Mouse (Mus musculus) CH12.LX (cell line): ENCODE measurements around the gene Smim20. TPM values are rescaled to one million over a fixed set of nuclear protein-coding genes. Genes with fewer than 3 reads are reported as not detected.

Experiments used
- DNase-seq: peaks from one replicate; pipeline ENCODE4 v3.0.0-alpha.2; 2013; ENCODE audit errors: extremely low read depth
- H3K27ac ChIP-seq: 2 replicates; pipeline ENCODE4 v1.5.1; 2012; ENCODE audit warnings: low read depth, mild to moderate bottlenecking, control low read depth, moderate library complexity; ENCODE audit not compliant: insufficient read depth
- H3K27me3 ChIP-seq: replicated peaks from 2 replicates; pipeline ENCODE3; 2012; ENCODE audit warnings: inconsistent platforms
- H3K36me3 ChIP-seq, 2 experiments: replicated peaks in 1 of 2; 2 replicates each; pipeline versions ENCODE3 to v1.6.1; 2012; ENCODE audit warnings: inconsistent platforms in 1 of 2, low read length in 1 of 2, mild to moderate bottlenecking in 1 of 2, mixed read lengths in 1 of 2, moderate library complexity in 1 of 2; ENCODE audit not compliant: control insufficient read depth in 1 of 2, insufficient read depth in 1 of 2
- H3K4me1 ChIP-seq, 2 experiments: 2 replicates each; pipeline ENCODE4 v1.6.1; 2012; ENCODE audit warnings: inconsistent platforms in 1 of 2, moderate library complexity in 1 of 2; ENCODE audit not compliant: insufficient read depth in 2 of 2, control insufficient read depth in 1 of 2
- H3K4me2 ChIP-seq: 2 replicates; pipeline ENCODE4 v1.6.1; 2012; ENCODE audit warnings: low read depth, mild to moderate bottlenecking, control low read depth; ENCODE audit not compliant: poor library complexity, insufficient read depth, severe bottlenecking
- H3K4me3 ChIP-seq, 3 experiments: fragments of 150-350 bp in 1 of 3; sonication (generic) in 1 of 3; replicated peaks in 1 of 3; 2 replicates each; pipeline versions ENCODE3 to v1.5.1; 2011 to 2012; ENCODE audit warnings: low read depth in 2 of 3, low read length in 2 of 3, mild to moderate bottlenecking in 2 of 3, moderate library complexity in 2 of 3, control low read depth in 1 of 3, improper control_type of control experiment in 1 of 3, inconsistent platforms in 1 of 3, mixed read lengths in 1 of 3; ENCODE audit not compliant: poor library complexity in 1 of 3
- H3K79me2 ChIP-seq: replicated peaks from 2 replicates; pipeline ENCODE4 v1.6.1; 2012; ENCODE audit warnings: mild to moderate bottlenecking, moderate library complexity; ENCODE audit not compliant: control insufficient read depth, poor library complexity, insufficient read depth, severe bottlenecking; ENCODE audit errors: extremely low read depth
- H3K9ac ChIP-seq: 2 replicates; pipeline ENCODE4 v1.6.1; 2012; ENCODE audit warnings: low read depth, mild to moderate bottlenecking, control low read depth, moderate library complexity; ENCODE audit not compliant: insufficient read depth
- H3K9me3 ChIP-seq: replicated peaks from 2 replicates; pipeline ENCODE3; 2012; ENCODE audit warnings: low read length, inconsistent platforms, mixed read lengths
- CHD2 ChIP-seq: IDR thresholded peaks from 2 replicates; pipeline ENCODE4 v1.6.1; 2011; ENCODE audit warnings: low read length, improper control_type of control experiment
- CTCF ChIP-seq, 2 experiments: IDR thresholded peaks in 1 of 2; conservative IDR thresholded peaks in 1 of 2; 2 replicates each; pipeline ENCODE4 v1.5.1; 2011 to 2012; ENCODE audit warnings: low read depth in 2 of 2, low read length in 2 of 2, improper control_type of control experiment in 1 of 2, inconsistent platforms in 1 of 2, mild to moderate bottlenecking in 1 of 2, moderate library complexity in 1 of 2
- E2F4 ChIP-seq: IDR thresholded peaks from 2 replicates; pipeline ENCODE4 v1.6.1; 2011; ENCODE audit warnings: low read depth, low read length, improper control_type of control experiment; ENCODE audit not compliant: insufficient replicate concordance
- EP300 ChIP-seq: IDR thresholded peaks from 2 replicates; pipeline ENCODE4 v1.6.1; 2011; ENCODE audit warnings: low read length, improper control_type of control experiment
- JUND ChIP-seq: conservative IDR thresholded peaks from 2 replicates; pipeline ENCODE4 v1.6.1; 2011; ENCODE audit warnings: low read depth, low read length, improper control_type of control experiment
- KAT2A ChIP-seq: IDR thresholded peaks from 2 replicates; pipeline ENCODE4 v1.6.1; 2012; ENCODE audit warnings: low read length, improper control_type of control experiment, inconsistent platforms; ENCODE audit not compliant: insufficient replicate concordance
- MAX ChIP-seq: IDR thresholded peaks from 2 replicates; pipeline ENCODE4 v1.6.1; 2011; ENCODE audit warnings: low read length, improper control_type of control experiment
- MAZ ChIP-seq: IDR thresholded peaks from 2 replicates; pipeline ENCODE4 v1.6.1; 2012; ENCODE audit warnings: low read depth, mild to moderate bottlenecking, inconsistent platforms, low read length, improper control_type of control experiment, moderate library complexity
- MEF2A ChIP-seq: IDR thresholded peaks from 2 replicates; pipeline ENCODE4 v1.6.1; 2014; ENCODE audit warnings: low read depth, mild to moderate bottlenecking, inconsistent platforms, low read length, improper control_type of control experiment, borderline replicate concordance
- MYC ChIP-seq: IDR thresholded peaks from 2 replicates; pipeline ENCODE4 v1.6.1; 2011; ENCODE audit warnings: low read depth, mild to moderate bottlenecking, improper control_type of control experiment, low read length
- NELFE ChIP-seq: IDR thresholded peaks from 2 replicates; pipeline ENCODE4 v1.6.1; 2011; ENCODE audit warnings: low read depth, low read length, improper control_type of control experiment
- NRF1 ChIP-seq: IDR thresholded peaks from 2 replicates; pipeline ENCODE4 v1.6.1; 2014; ENCODE audit warnings: low read depth, mild to moderate bottlenecking, inconsistent platforms, low read length, improper control_type of control experiment, moderate library complexity
- PAX5 ChIP-seq: IDR thresholded peaks from 2 replicates; pipeline ENCODE4 v1.6.1; 2012; ENCODE audit warnings: low read length, inconsistent platforms, mixed read lengths
- POLR2A ChIP-seq: IDR thresholded peaks from 2 replicates; pipeline ENCODE4 v1.6.1; 2011; ENCODE audit warnings: low read depth, mild to moderate bottlenecking, improper control_type of control experiment, low read length
- POLR2AphosphoS2 ChIP-seq: IDR thresholded peaks from 2 replicates; pipeline ENCODE4 v1.6.1; 2011; ENCODE audit warnings: low read depth, low read length, improper control_type of control experiment
- RAD21 ChIP-seq: IDR thresholded peaks from 2 replicates; pipeline ENCODE4 v1.6.1; 2011; ENCODE audit warnings: low read depth, mild to moderate bottlenecking, low read length, improper control_type of control experiment, moderate library complexity
- RCOR1 ChIP-seq: conservative IDR thresholded peaks from 2 replicates; pipeline ENCODE4 v1.6.1; 2012; ENCODE audit warnings: low read depth, mild to moderate bottlenecking, inconsistent platforms, low read length, improper control_type of control experiment
- SIN3A ChIP-seq: IDR thresholded peaks from 2 replicates; pipeline ENCODE4 v1.6.1; 2012; ENCODE audit warnings: low read length, improper control_type of control experiment, inconsistent platforms
- TBP ChIP-seq: conservative IDR thresholded peaks from 2 replicates; pipeline ENCODE4 v1.6.1; 2011; ENCODE audit warnings: low read depth, low read length, improper control_type of control experiment
- UBTF ChIP-seq: IDR thresholded peaks from 2 replicates; pipeline ENCODE4 v1.6.1; 2012; ENCODE audit warnings: low read depth, mild to moderate bottlenecking, inconsistent platforms, low read length, improper control_type of control experiment, moderate library complexity
- USF1 ChIP-seq: IDR thresholded peaks from 2 replicates; pipeline ENCODE4 v1.6.1; 2014; ENCODE audit warnings: low read depth, mild to moderate bottlenecking, inconsistent platforms, low read length, improper control_type of control experiment
- USF2 ChIP-seq: conservative IDR thresholded peaks from 2 replicates; pipeline ENCODE4 v1.6.1; 2011; ENCODE audit warnings: low read depth, low read length, improper control_type of control experiment
- ZMIZ1 ChIP-seq: IDR thresholded peaks from 2 replicates; pipeline ENCODE4 v1.6.1; 2012; ENCODE audit warnings: low read depth, mild to moderate bottlenecking, inconsistent platforms, low read length, improper control_type of control experiment
- dilution Hi-C: fragments of 300-500 bp; cut with MboI; formaldehyde crosslinking; loops from 2 replicates; pipeline ENCODE4 v1.14.3; 2020; ENCODE audit warnings: low sequenced_read_pairs; ENCODE audit not compliant: extremely low pct_unique_long_range_greater_than_20kb, extremely low pct_ligation_motif_present
- in situ Hi-C: fragments of 300-500 bp; cut with MboI; formaldehyde crosslinking; loops from 3 replicates; pipeline ENCODE4 v1.14.3; 2019; ENCODE audit warnings: low sequenced_read_pairs, low pct_ligation_motif_present, low pct_unique_long_range_greater_than_20kb, mixed read lengths
- polyA plus RNA-seq: library from polyadenylated mRNA; unstranded; fragments of >175 nt; gene quantifications from 2 replicates; pipeline ENCODE4 v1.2.1, GENCODE M21; 2012; ENCODE audit warnings: low read depth; ENCODE audit not compliant: insufficient read length
- total RNA-seq, 2 experiments: library from RNA; depleted of rRNA; stranded (reverse); fragments of 300-350 nt in 1 of 2; fragments of >200 nt in 1 of 2; gene quantifications; 2 replicates each; pipeline ENCODE4 v1.2.3; 2012 to 2014

Smim20 gene
- total and polyA plus RNA-seq, 3 experiments, result 52.1 to 93.5 (median 54.3) TPM

DNA sequence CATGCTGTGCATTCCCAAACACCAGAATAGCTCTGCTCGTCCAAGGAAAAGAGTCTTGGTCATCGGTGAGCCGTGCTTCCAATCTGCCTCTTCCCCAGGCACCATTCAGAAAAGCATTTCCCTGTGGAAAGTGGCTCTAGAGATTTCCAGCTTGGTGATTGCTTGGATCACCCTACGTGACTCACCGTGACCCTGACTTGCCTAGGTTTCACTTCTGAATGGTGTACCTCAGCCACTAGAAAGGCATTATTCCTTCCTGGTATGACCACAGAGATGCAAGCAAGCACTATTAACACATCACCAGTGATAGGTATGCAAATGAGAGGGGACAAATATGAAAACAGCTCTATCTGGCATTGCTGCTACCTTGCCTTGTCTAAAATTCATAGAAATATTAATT, 24.9 kb upstream of the Smim20 start:
- H3K4me3 ChIP-seq, result no peak overlapping the region
- no peaks in the 10 kb centered on the region for H3K9me3 ChIP-seq
- H3K27ac ChIP-seq, result no peak overlapping the region
- H3K4me1 ChIP-seq, result peaks cover 4 to 22% of the 10 kb centered on the region in 2 experiments; a peak in 3 of 4 replicates
- H3K9ac ChIP-seq, result no peak overlapping the region
- no peak overlapping the region for H3K4me2 ChIP-seq
- dilution Hi-C loops, result no loop called here
- no peak for TF ChIP-seq RCOR1
- no peak for TF ChIP-seq NRF1
- TF ChIP-seq TBP, result no peak
- no peak for TF ChIP-seq POLR2A
- TF ChIP-seq JUND, result no peak
- TF ChIP-seq CTCF (conservative IDR thresholded peaks at IDR 0.05 in 1 of 2, IDR thresholded peaks at IDR 0.05 in 1 of 2; ENCODE audit: low read depth in 2 of 2, low read length in 2 of 2), result no peak
- no peak for TF ChIP-seq USF1
- TF ChIP-seq POLR2AphosphoS2, result no peak
- TF ChIP-seq PAX5, result no peak
- TF ChIP-seq EP300, result no peak
- no peak for TF ChIP-seq UBTF
- no peak for TF ChIP-seq E2F4
- TF ChIP-seq MAZ, result no peak
- no peak for TF ChIP-seq USF2
- H3K79me2 ChIP-seq, result no peaks in the 10 kb centered on the region
- DNase-seq, result peak; percentile 17
- H3K27me3 ChIP-seq, result no peaks in the 10 kb centered on the region
- in situ Hi-C loops, result no loop called here
- H3K36me3 ChIP-seq, result no peaks in the 10 kb centered on the region

GRCm38 (mm10) chr5:53242865-53243499, 23.9 kb upstream of the Smim20 start:
- in situ Hi-C loops, result no loop called here
- no peak overlapping the region for H3K9ac ChIP-seq
- peaks cover 4 to 22% of the 10 kb centered on the region in 2 experiments for H3K4me1 ChIP-seq
- no peaks in the 10 kb centered on the region for H3K27me3 ChIP-seq
- no peaks in the 10 kb centered on the region for H3K9me3 ChIP-seq
- no peak overlapping the region for H3K4me3 ChIP-seq
- no peaks in the 10 kb centered on the region for H3K36me3 ChIP-seq
- H3K4me2 ChIP-seq, result no peak overlapping the region
- no peaks in the 10 kb centered on the region for H3K79me2 ChIP-seq
- H3K27ac ChIP-seq, result no peak overlapping the region
- TF ChIP-seq NELFE, result no peak
- TF ChIP-seq E2F4, result no peak
- no peak for TF ChIP-seq MAZ
- TF ChIP-seq MEF2A, result no peak
- TF ChIP-seq RAD21, result no peak
- TF ChIP-seq POLR2A, result no peak
- TF ChIP-seq MAX, result no peak
- no peak for TF ChIP-seq SIN3A
- no peak for TF ChIP-seq TBP
- TF ChIP-seq CHD2, result no peak
- TF ChIP-seq UBTF, result no peak
- no peak for TF ChIP-seq KAT2A
- TF ChIP-seq MYC, result no peak
- TF ChIP-seq ZMIZ1, result no peak
- no peak for DNase-seq
- dilution Hi-C loops, result no loop called here
